Mouse (Mus musculus): ENCODE results near the gene Sntn.

The Sntn gene

GRCm38 (mm10) chr14:13670576-13670975 is at the start of gene Sntn:
Sntn (plus strand) TSS chr14:13670876.
- no peak for DNase-seq (ENCODE audit: low spot score)

GRCm38 (mm10) chr14:13649865-13650264 is 20.8 kb upstream of the Sntn start:
- no peak for DNase-seq (ENCODE audit: low spot score)

DNA sequence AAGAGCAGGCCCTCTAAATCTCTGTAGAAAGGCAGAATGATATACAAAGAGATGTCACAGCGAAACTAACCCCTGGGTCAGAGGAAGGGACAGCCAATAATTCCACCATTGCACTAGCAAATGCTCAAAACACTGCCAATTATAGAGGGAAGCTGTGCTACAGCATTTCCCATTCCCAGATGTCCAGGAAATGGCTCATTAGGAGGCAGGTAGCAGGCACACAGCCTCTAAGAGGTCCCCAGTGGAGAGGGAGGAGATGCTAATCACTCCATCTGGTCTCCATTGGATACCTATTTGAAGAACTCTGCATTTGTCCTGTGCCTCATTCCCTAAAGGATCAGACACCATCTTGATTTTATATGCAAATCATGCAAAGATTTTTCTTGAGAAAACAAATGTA is 19.6 kb upstream of the Sntn start:
- DNase-seq (ENCODE audit: low spot score) = no peak

GRCm38 (mm10) chr14:13651541-13652298 is 19.0 kb upstream of the Sntn start:
- no peak for DNase-seq (ENCODE audit: low spot score)

DNA sequence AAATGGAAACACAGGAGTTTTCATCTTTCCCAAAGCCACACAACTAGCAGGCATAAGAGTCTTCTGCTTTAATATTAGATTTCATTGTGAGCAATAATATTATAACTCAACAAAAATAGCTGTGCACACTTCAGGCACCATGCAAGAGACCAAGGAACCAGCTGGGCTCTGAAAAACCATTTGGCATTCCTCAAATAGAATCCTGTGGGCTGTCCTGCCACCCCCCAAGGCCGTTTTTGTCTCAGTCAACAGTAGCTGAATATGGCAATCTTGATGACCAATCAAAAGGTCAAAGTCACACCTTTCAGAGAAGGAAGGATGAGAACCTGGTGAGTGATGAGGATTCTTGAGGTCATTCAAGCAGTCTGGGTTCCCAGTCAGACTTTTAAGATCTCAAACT is 16.0 kb downstream of the Sntn start:
- DNase-seq (ENCODE audit: low spot score) = no peak

- no peak for DNase-seq (ENCODE audit: low spot score)
Observed at GRCm38 (mm10) chr14:13690426-13690825, 19.8 kb downstream of the Sntn start.

GRCm38 (mm10) chr14:13732263-13732662 is 61.6 kb downstream of the Sntn start:
- no peak for DNase-seq (ENCODE audit: low spot score)

All from left cerebral cortex, adult 11 months (tissue).